ENCODE assay signal across 17 mouse cellular contexts in the genomic region with DNA sequence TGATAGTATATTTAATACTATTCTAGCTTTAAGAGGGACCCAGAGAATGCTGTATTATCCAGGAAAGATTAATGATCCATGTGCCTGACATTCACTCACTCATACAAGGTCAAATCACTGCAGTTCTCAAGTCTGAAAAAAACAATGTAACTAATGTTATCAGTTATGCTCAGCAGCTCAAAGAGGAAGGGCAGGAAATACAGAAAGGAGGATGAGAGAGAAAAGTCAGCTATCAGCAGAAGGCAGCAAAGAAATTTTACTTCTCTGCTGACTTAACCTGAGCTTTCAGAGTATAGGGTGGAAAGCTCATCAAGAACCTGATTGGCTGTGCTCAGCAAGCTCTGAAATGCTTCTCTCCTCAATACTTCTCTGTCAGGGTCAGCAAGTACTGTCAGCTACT.
"Had no signal": no experiment of that assay in that cellular context is flagged by ENCODE, and none has a peak within 500 bp of the region (broad histone marks: within the 10 kb centered on the region; RNA-seq: fewer than 3 reads in every experiment).

No protein-coding gene starts in this region.

- H3K4me2 ChIP-seq: lung, embryonic 15.5 days; midbrain, embryonic 12.5 days; midbrain, embryonic 15.5 days; neural tube, embryonic 12.5 days had no signal

- H3K4me1 ChIP-seq: lung, embryonic 15.5 days had no signal

- H3K27me3 ChIP-seq: lung, embryonic 15.5 days; megakaryocyte, embryonic 14.5 days; midbrain, embryonic 12.5 days; midbrain, embryonic 15.5 days; neural tube, embryonic 12.5 days had no signal

- H3K4me3 ChIP-seq: lung, embryonic 15.5 days; megakaryocyte, embryonic 14.5 days; midbrain, embryonic 10.5 days; midbrain, embryonic 12.5 days; midbrain, embryonic 15.5 days; neural tube, embryonic 12.5 days had no signal

- H3K9me3 ChIP-seq: lung, embryonic 15.5 days; megakaryocyte, embryonic 14.5 days; midbrain, embryonic 10.5 days; midbrain, embryonic 12.5 days; midbrain, embryonic 15.5 days; neural tube, embryonic 12.5 days had no signal

- H3K36me3 ChIP-seq: lung, embryonic 15.5 days; midbrain, embryonic 12.5 days; midbrain, embryonic 15.5 days; neural tube, embryonic 12.5 days had no signal

- H3K27ac ChIP-seq: liver, embryonic 14.5 days; lung, embryonic 15.5 days; midbrain, embryonic 10.5 days; midbrain, embryonic 12.5 days; midbrain, embryonic 15.5 days; neural tube, embryonic 12.5 days had no signal

- DNase-seq: lung, adult 2 months; lung, postnatal 14 days; lung, postnatal 4 days; right cerebral cortex, postnatal 25 days; right cerebral cortex, postnatal 4 days; spleen, adult 18-20 months; thymus, adult 18-20 months; thymus, postnatal 14 days; thymus, postnatal 36 days had no signal

- H3K9ac ChIP-seq: liver, embryonic 14.5 days; lung, embryonic 15.5 days; midbrain, embryonic 12.5 days; midbrain, embryonic 15.5 days; neural tube, embryonic 12.5 days had no signal

- ATAC-seq: lung, postnatal 0 days; midbrain, embryonic 15.5 days had no signal
